Mouse (Mus musculus) urinary bladder, adult 18-20 months (tissue): ENCODE data around the gene Tmem171.

Experiments
- DNase-seq, 2 experiments: peaks; one replicate each; pipeline ENCODE4 v3.0.0; 2022; ENCODE audit warnings: low spot score in 2 of 2, mixed read lengths in 2 of 2

The Tmem171 gene

GRCm38 (mm10) chr13:98694773-98695314 is at the start of gene Tmem171:
TSS of gene Tmem171 (minus strand) at chr13:98694834.
- peak in 1 of 2 experiments; percentile 9 for DNase-seq

- DNase-seq, result no peak
These were observed 49.2 kb upstream of the Tmem171 start for GRCm38 (mm10) chr13:98743829-98744228.

GRCm38 (mm10) chr13:98743214-98743613 is 48.6 kb upstream of the Tmem171 start:
- no peak for DNase-seq

- DNase-seq, result no peak
These were observed 43.6 kb upstream of the Tmem171 start for GRCm38 (mm10) chr13:98738213-98738612.

- no peak for DNase-seq
These were observed 38.7 kb upstream of the Tmem171 start for GRCm38 (mm10) chr13:98733292-98733691.

- no peak for DNase-seq
These were observed 34.8 kb upstream of the Tmem171 start for GRCm38 (mm10) chr13:98729271-98730062.

GRCm38 (mm10) chr13:98726494-98726893 is 31.9 kb upstream of the Tmem171 start:
- no peak for DNase-seq

- DNase-seq, result no peak
These were observed 28.8 kb upstream of the Tmem171 start for GRCm38 (mm10) chr13:98723430-98723829.

- DNase-seq, result no peak
These were observed 27.7 kb upstream of the Tmem171 start for GRCm38 (mm10) chr13:98722296-98722695.

- no peak for DNase-seq
These were observed 21.5 kb upstream of the Tmem171 start for GRCm38 (mm10) chr13:98716176-98716575.

- no peak for DNase-seq
These were observed 20.9 kb upstream of the Tmem171 start for GRCm38 (mm10) chr13:98715443-98715990.

- no peak for DNase-seq
These were observed 16.0 kb upstream of the Tmem171 start for GRCm38 (mm10) chr13:98710655-98711054.

GRCm38 (mm10) chr13:98710236-98710635 is 15.6 kb upstream of the Tmem171 start:
- no peak for DNase-seq

GRCm38 (mm10) chr13:98705501-98705900 is 10.9 kb upstream of the Tmem171 start:
- no peak for DNase-seq

GRCm38 (mm10) chr13:98703786-98704185 is 9.2 kb upstream of the Tmem171 start:
- no peak for DNase-seq

GRCm38 (mm10) chr13:98702361-98702760 is 7.7 kb upstream of the Tmem171 start:
- DNase-seq, result no peak

- no peak for DNase-seq
These were observed 6.7 kb upstream of the Tmem171 start for GRCm38 (mm10) chr13:98701309-98701675.

GRCm38 (mm10) chr13:98700661-98701308 is 6.2 kb upstream of the Tmem171 start:
- no peak for DNase-seq

GRCm38 (mm10) chr13:98699982-98700540 is 5.4 kb upstream of the Tmem171 start:
- DNase-seq, result no peak

- peak in 1 of 2 experiments; percentile 18 for DNase-seq
These were observed 4.6 kb upstream of the Tmem171 start for GRCm38 (mm10) chr13:98699051-98699744.

- DNase-seq, result no peak
These were observed 2.1 kb upstream of the Tmem171 start for GRCm38 (mm10) chr13:98696716-98697115.

- no peak for DNase-seq
These were observed 912 bp upstream of the Tmem171 start for GRCm38 (mm10) chr13:98695546-98695945.
